Mouse (Mus musculus) CH12.LX (cell line): ENCODE data around the gene 1700092M07Rik. TPM values are rescaled to one million over a fixed set of nuclear protein-coding genes. Genes with fewer than 3 reads are reported as not detected.

Experiments
- DNase-seq: peaks from one replicate; pipeline ENCODE4 v3.0.0-alpha.2; 2013; ENCODE audit errors: extremely low read depth
- H3K27ac ChIP-seq: 2 replicates; pipeline ENCODE4 v1.5.1; 2012; ENCODE audit warnings: low read depth, mild to moderate bottlenecking, control low read depth, moderate library complexity; ENCODE audit not compliant: insufficient read depth
- H3K27me3 ChIP-seq: replicated peaks from 2 replicates; pipeline ENCODE3; 2012; ENCODE audit warnings: inconsistent platforms
- H3K36me3 ChIP-seq, 2 experiments: replicated peaks in 1 of 2; 2 replicates each; pipeline versions ENCODE3 to v1.6.1; 2012; ENCODE audit warnings: inconsistent platforms in 1 of 2, low read length in 1 of 2, mild to moderate bottlenecking in 1 of 2, mixed read lengths in 1 of 2, moderate library complexity in 1 of 2; ENCODE audit not compliant: control insufficient read depth in 1 of 2, insufficient read depth in 1 of 2
- H3K4me1 ChIP-seq, 2 experiments: 2 replicates each; pipeline ENCODE4 v1.6.1; 2012; ENCODE audit warnings: inconsistent platforms in 1 of 2, moderate library complexity in 1 of 2; ENCODE audit not compliant: insufficient read depth in 2 of 2, control insufficient read depth in 1 of 2
- H3K4me2 ChIP-seq: 2 replicates; pipeline ENCODE4 v1.6.1; 2012; ENCODE audit warnings: low read depth, mild to moderate bottlenecking, control low read depth; ENCODE audit not compliant: poor library complexity, insufficient read depth, severe bottlenecking
- H3K4me3 ChIP-seq, 3 experiments: fragments of 150-350 bp in 1 of 3; sonication (generic) in 1 of 3; replicated peaks in 1 of 3; 2 replicates each; pipeline versions ENCODE3 to v1.5.1; 2011 to 2012; ENCODE audit warnings: low read depth in 2 of 3, low read length in 2 of 3, mild to moderate bottlenecking in 2 of 3, moderate library complexity in 2 of 3, control low read depth in 1 of 3, improper control_type of control experiment in 1 of 3, inconsistent platforms in 1 of 3, mixed read lengths in 1 of 3; ENCODE audit not compliant: poor library complexity in 1 of 3
- H3K79me2 ChIP-seq: replicated peaks from 2 replicates; pipeline ENCODE4 v1.6.1; 2012; ENCODE audit warnings: mild to moderate bottlenecking, moderate library complexity; ENCODE audit not compliant: control insufficient read depth, poor library complexity, insufficient read depth, severe bottlenecking; ENCODE audit errors: extremely low read depth
- H3K9ac ChIP-seq: 2 replicates; pipeline ENCODE4 v1.6.1; 2012; ENCODE audit warnings: low read depth, mild to moderate bottlenecking, control low read depth, moderate library complexity; ENCODE audit not compliant: insufficient read depth
- H3K9me3 ChIP-seq: replicated peaks from 2 replicates; pipeline ENCODE3; 2012; ENCODE audit warnings: low read length, inconsistent platforms, mixed read lengths
- ELF1 ChIP-seq: IDR thresholded peaks from 2 replicates; pipeline ENCODE4 v1.6.1; 2014; ENCODE audit warnings: low read depth, mild to moderate bottlenecking, inconsistent platforms, low read length, improper control_type of control experiment
- ETS1 ChIP-seq: conservative IDR thresholded peaks from 2 replicates; pipeline ENCODE4 v1.6.1; 2012; ENCODE audit warnings: low read depth, mild to moderate bottlenecking, inconsistent platforms, low read length, improper control_type of control experiment, moderate library complexity
- HCFC1 ChIP-seq: IDR thresholded peaks from 2 replicates; pipeline ENCODE4 v1.6.1; 2012; ENCODE audit warnings: low read depth, mild to moderate bottlenecking, inconsistent platforms, low read length, improper control_type of control experiment
- IRF4 ChIP-seq: IDR thresholded peaks from 2 replicates; pipeline ENCODE4 v1.6.1; 2014; ENCODE audit warnings: low read depth, mild to moderate bottlenecking, inconsistent platforms, low read length, improper control_type of control experiment
- JUN ChIP-seq: IDR thresholded peaks from 2 replicates; pipeline ENCODE4 v1.6.1; 2011; ENCODE audit warnings: low read depth, mild to moderate bottlenecking, low read length, improper control_type of control experiment, moderate library complexity; ENCODE audit not compliant: insufficient read depth
- JUND ChIP-seq: conservative IDR thresholded peaks from 2 replicates; pipeline ENCODE4 v1.6.1; 2011; ENCODE audit warnings: low read depth, low read length, improper control_type of control experiment
- KAT2A ChIP-seq: IDR thresholded peaks from 2 replicates; pipeline ENCODE4 v1.6.1; 2012; ENCODE audit warnings: low read length, improper control_type of control experiment, inconsistent platforms; ENCODE audit not compliant: insufficient replicate concordance
- MEF2A ChIP-seq: IDR thresholded peaks from 2 replicates; pipeline ENCODE4 v1.6.1; 2014; ENCODE audit warnings: low read depth, mild to moderate bottlenecking, inconsistent platforms, low read length, improper control_type of control experiment, borderline replicate concordance
- MYC ChIP-seq: IDR thresholded peaks from 2 replicates; pipeline ENCODE4 v1.6.1; 2011; ENCODE audit warnings: low read depth, mild to moderate bottlenecking, improper control_type of control experiment, low read length
- NRF1 ChIP-seq: IDR thresholded peaks from 2 replicates; pipeline ENCODE4 v1.6.1; 2014; ENCODE audit warnings: low read depth, mild to moderate bottlenecking, inconsistent platforms, low read length, improper control_type of control experiment, moderate library complexity
- POLR2A ChIP-seq: IDR thresholded peaks from 2 replicates; pipeline ENCODE4 v1.6.1; 2011; ENCODE audit warnings: low read depth, mild to moderate bottlenecking, improper control_type of control experiment, low read length
- POLR2AphosphoS2 ChIP-seq: IDR thresholded peaks from 2 replicates; pipeline ENCODE4 v1.6.1; 2011; ENCODE audit warnings: low read depth, low read length, improper control_type of control experiment
- RAD21 ChIP-seq: IDR thresholded peaks from 2 replicates; pipeline ENCODE4 v1.6.1; 2011; ENCODE audit warnings: low read depth, mild to moderate bottlenecking, low read length, improper control_type of control experiment, moderate library complexity
- RCOR1 ChIP-seq: conservative IDR thresholded peaks from 2 replicates; pipeline ENCODE4 v1.6.1; 2012; ENCODE audit warnings: low read depth, mild to moderate bottlenecking, inconsistent platforms, low read length, improper control_type of control experiment
- SMC3 ChIP-seq: IDR thresholded peaks from 2 replicates; pipeline ENCODE4 v1.6.1; 2011; ENCODE audit warnings: low read depth, low read length, improper control_type of control experiment
- TBP ChIP-seq: conservative IDR thresholded peaks from 2 replicates; pipeline ENCODE4 v1.6.1; 2011; ENCODE audit warnings: low read depth, low read length, improper control_type of control experiment
- TCF12 ChIP-seq: IDR thresholded peaks from 2 replicates; pipeline ENCODE4 v1.6.1; 2014; ENCODE audit warnings: low read depth, mild to moderate bottlenecking, inconsistent platforms, low read length, improper control_type of control experiment
- USF2 ChIP-seq: conservative IDR thresholded peaks from 2 replicates; pipeline ENCODE4 v1.6.1; 2011; ENCODE audit warnings: low read depth, low read length, improper control_type of control experiment
- ZKSCAN1 ChIP-seq: IDR thresholded peaks from 2 replicates; pipeline ENCODE4 v1.6.1; 2012; ENCODE audit warnings: low read depth, inconsistent platforms, low read length, improper control_type of control experiment, borderline replicate concordance
- ZMIZ1 ChIP-seq: IDR thresholded peaks from 2 replicates; pipeline ENCODE4 v1.6.1; 2012; ENCODE audit warnings: low read depth, mild to moderate bottlenecking, inconsistent platforms, low read length, improper control_type of control experiment
- ZNF384 ChIP-seq: IDR thresholded peaks from 2 replicates; pipeline ENCODE4 v1.6.1; 2012; ENCODE audit warnings: low read depth, low read length, improper control_type of control experiment, inconsistent platforms
- dilution Hi-C: fragments of 300-500 bp; cut with MboI; formaldehyde crosslinking; loops from 2 replicates; pipeline ENCODE4 v1.14.3; 2020; ENCODE audit warnings: low sequenced_read_pairs; ENCODE audit not compliant: extremely low pct_unique_long_range_greater_than_20kb, extremely low pct_ligation_motif_present
- in situ Hi-C: fragments of 300-500 bp; cut with MboI; formaldehyde crosslinking; loops from 3 replicates; pipeline ENCODE4 v1.14.3; 2019; ENCODE audit warnings: low sequenced_read_pairs, low pct_ligation_motif_present, low pct_unique_long_range_greater_than_20kb, mixed read lengths
- polyA plus RNA-seq: library from polyadenylated mRNA; unstranded; fragments of >175 nt; gene quantifications from 2 replicates; pipeline ENCODE4 v1.2.1, GENCODE M21; 2012; ENCODE audit warnings: low read depth; ENCODE audit not compliant: insufficient read length
- total RNA-seq, 2 experiments: library from RNA; depleted of rRNA; stranded (reverse); fragments of 300-350 nt in 1 of 2; fragments of >200 nt in 1 of 2; gene quantifications; 2 replicates each; pipeline ENCODE4 v1.2.3; 2012 to 2014

Gene 1700092M07Rik
- total and polyA plus RNA-seq, 3 experiments, result 1.0 to 3.8 (median 3.1) TPM

DNA sequence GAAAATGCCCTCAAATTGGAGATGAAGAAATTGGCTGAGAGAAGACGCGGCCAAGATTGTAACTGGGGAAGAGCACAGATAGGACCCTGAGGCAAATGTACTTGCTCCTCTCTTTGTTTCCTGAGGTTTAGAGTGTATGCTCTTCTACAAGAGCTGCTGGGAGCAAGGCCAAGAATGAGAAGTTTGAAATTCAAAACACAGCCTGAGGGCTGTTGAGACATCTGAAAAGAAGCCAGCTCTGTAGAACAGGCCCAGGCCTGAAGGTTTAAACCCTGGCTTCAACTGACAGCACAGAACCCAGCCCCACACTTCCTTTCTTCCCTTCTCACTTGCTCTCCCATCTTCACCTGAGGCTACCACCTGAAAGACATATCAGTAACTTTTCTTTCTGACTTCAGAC lies 30.5 kb upstream of the 1700092M07Rik start:
- peaks cover 51 to 70% of the 10 kb centered on the region in 2 experiments for H3K36me3 ChIP-seq
- peak overlapping the region; percentile 86 for H3K4me2 ChIP-seq
- in situ Hi-C loops, result no loop called here
- H3K9ac ChIP-seq, result no peak overlapping the region; the same call in 1 of the 2 replicates
- no peak for DNase-seq
- H3K4me3 ChIP-seq, result peak overlapping the region in 1 of 3 experiments; percentile 73
- peaks cover 0 to 36% of the 10 kb centered on the region in 2 experiments; a peak in 2 of 4 replicates for H3K4me1 ChIP-seq
- H3K79me2 ChIP-seq, result peaks cover 33% of the 10 kb centered on the region
- no peaks in the 10 kb centered on the region for H3K9me3 ChIP-seq
- no peak overlapping the region for H3K27ac ChIP-seq
- H3K27me3 ChIP-seq, result no peaks in the 10 kb centered on the region
- TF ChIP-seq POLR2AphosphoS2, result 0 out of 2 replicates have a peak, but pooled peaks have one; percentile 18
- no peak for TF ChIP-seq RAD21
- dilution Hi-C loops, result no loop called here

DNA sequence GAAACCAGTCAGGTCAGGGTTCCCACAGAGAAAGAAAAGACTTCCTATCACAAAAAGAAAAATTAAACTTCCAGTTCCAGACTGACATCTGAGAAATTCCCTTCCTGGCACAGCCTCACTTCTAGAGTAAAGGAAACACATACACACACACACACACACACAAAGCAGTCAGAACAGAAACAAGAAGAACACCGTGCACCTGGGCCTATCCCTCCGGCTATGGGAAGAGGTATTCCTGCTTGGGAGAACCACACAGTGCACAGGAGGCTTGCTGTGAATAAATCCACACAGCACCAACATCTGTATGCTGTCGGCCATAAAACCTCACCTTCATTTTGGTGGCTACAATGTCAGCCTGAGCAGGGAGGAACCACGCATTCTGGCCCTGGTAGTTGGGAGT lies 29.0 kb upstream of the 1700092M07Rik start:
- TF ChIP-seq HCFC1, result no peak
- 0 out of 2 replicates have a peak, but pooled peaks have one; percentile 24 for TF ChIP-seq NRF1
- TF ChIP-seq, all 38 proteins: peak for 1
- in situ Hi-C loops (no loop called here), dilution Hi-C loops (no loop called here)
- no peaks in the 10 kb centered on the region for H3K27me3 ChIP-seq
- no peaks in the 10 kb centered on the region for H3K9me3 ChIP-seq
- no peak for DNase-seq
- peaks cover 47 to 61% of the 10 kb centered on the region in 2 experiments for H3K36me3 ChIP-seq
- H3K27ac ChIP-seq, result peak overlapping the region; percentile 96
- peaks cover 0 to 47% of the 10 kb centered on the region in 2 experiments; a peak in 2 of 4 replicates for H3K4me1 ChIP-seq
- peaks cover 33% of the 10 kb centered on the region for H3K79me2 ChIP-seq
- peak overlapping the region; percentile 96 for H3K9ac ChIP-seq
- peak overlapping the region; percentile 86 for H3K4me2 ChIP-seq
- peak overlapping the region; percentile 73 to 99 (median 89) for H3K4me3 ChIP-seq

DNA sequence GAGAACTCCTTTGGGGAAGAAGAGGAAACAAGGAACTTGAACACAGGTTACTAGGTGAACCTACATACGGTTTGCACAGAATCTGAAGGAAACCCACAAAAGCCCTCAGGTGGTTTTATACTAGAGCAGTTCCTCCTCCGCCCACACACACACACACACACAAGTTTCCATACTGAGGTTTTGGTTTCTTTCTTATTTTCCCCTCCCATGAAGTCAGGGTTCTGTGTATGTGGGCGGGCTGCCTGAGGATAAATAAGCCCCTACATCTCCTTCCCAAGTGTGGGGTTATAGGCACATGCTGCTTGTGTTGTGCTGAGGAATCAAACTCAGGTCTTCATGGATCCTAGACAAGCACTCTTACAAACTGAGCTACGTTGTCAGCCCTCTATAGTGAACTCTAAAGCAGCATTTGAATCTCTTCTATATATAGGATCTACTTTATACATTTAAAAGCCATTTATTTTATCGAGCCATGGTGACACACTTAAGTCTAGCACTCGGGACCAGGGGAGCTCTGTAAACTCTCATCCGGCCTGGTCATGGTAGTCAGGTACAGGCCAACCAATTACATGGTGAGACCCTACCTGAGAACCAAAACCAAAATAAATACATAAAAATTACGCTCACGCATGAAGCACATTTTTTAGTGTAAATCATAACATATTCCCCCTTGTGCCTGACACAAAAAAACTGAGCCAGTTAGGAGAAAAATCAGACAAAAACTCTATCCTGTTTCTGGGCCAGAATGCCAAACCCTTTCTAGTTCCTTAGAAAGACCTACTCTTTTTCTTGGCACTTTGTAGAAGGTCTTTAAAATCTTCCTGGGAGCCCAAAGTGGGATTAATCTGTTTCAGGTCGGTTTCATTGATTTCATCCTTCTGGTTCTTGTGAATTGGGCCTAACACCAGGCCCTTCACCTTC lies 28.3 kb upstream of the 1700092M07Rik start:
- dilution Hi-C loops, result no loop called here
- Histone ChIP-seq H3K27me3 (no peaks in the 10 kb centered on the region), H3K79me2 (peaks cover 33% of the 10 kb centered on the region), H3K4me1 (peaks cover 0 to 52% of the 10 kb centered on the region in 2 experiments; a peak in 2 of 4 replicates), H3K27ac (peak overlapping the region; percentile 96), H3K4me3 (peak overlapping the region; percentile 73 to 99 (median 89)), H3K9ac (peak overlapping the region; percentile 96), H3K4me2 (peak overlapping the region; percentile 86), H3K9me3 (no peaks in the 10 kb centered on the region), H3K36me3 (peaks cover 43 to 55% of the 10 kb centered on the region in 2 experiments)
- in situ Hi-C loops, result no loop called here
- peak; percentile 80 for DNase-seq
- TF ChIP-seq ELF1, result peak; percentile 48
- TF ChIP-seq POLR2A, result peak; percentile 51; the same call in 1 of the 2 replicates
- TF ChIP-seq ZNF384, result no peak
- TF ChIP-seq USF2, result no peak
- TF ChIP-seq JUN, result no peak
- TF ChIP-seq MEF2A, result peak; percentile 47; the same call in 1 of the 2 replicates
- no peak for TF ChIP-seq ZKSCAN1
- no peak for TF ChIP-seq SMC3
- peak; percentile 80 for TF ChIP-seq IRF4
- TF ChIP-seq JUND, result no peak
- TF ChIP-seq TCF12, result peak; percentile 58; the same call in 1 of the 2 replicates
- TF ChIP-seq KAT2A, result 0 out of 2 replicates have a peak, but pooled peaks have one; percentile 14
- no peak for TF ChIP-seq RAD21
- peak; percentile 85 for TF ChIP-seq POLR2AphosphoS2
- 0 out of 2 replicates have a peak, but pooled peaks have one; percentile 44 for TF ChIP-seq RCOR1
- peak; percentile 46; the same call in 1 of the 2 replicates for TF ChIP-seq ZMIZ1
- peak; percentile 77 for TF ChIP-seq ETS1
- TF ChIP-seq TBP, result peak; percentile 65
- TF ChIP-seq MYC, result 0 out of 2 replicates have a peak, but pooled peaks have one; percentile 28
